Mouse (Mus musculus) left cerebral cortex, adult 8-10 months (tissue): ENCODE data around the gene Olfr1357. TPM values are rescaled to one million over a fixed set of nuclear protein-coding genes. Genes with fewer than 3 reads are reported as not detected.
A peak's percentile ranks its signal among the peaks of the same experiment; 100 is the strongest.
"Not testable (repeated sequence)": the region's sequence is repeated elsewhere in the genome, so short reads cannot be mapped to it uniquely, and the experiment has no call there.

Source experiments
- DNase-seq, 2 experiments: peaks; one replicate each; pipeline ENCODE4 v3.0.0; 2022; ENCODE audit warnings: low spot score in 2 of 2
- total RNA-seq, 4 experiments: library from RNA; stranded (reverse); gene quantifications; 2 replicates each; pipeline ENCODE4 v1.2.4; 2022

Olfr1357 gene
- total RNA-seq = not detected

- DNase-seq = no peak
Observed at GRCm38 (mm10) chr10:78617974-78618373, at the start of gene Olfr1357. Gene Olfr1357, minus strand, starts transcription at chr10:78618074.

- DNase-seq = not testable (repeated sequence)
Observed at GRCm38 (mm10) chr10:78666696-78667095, 48.8 kb upstream of the Olfr1357 start.

GRCm38 (mm10) chr10:78664546-78664945, 46.7 kb upstream of the Olfr1357 start:
- DNase-seq = no peak

GRCm38 (mm10) chr10:78661198-78661597, 43.3 kb upstream of the Olfr1357 start:
- DNase-seq = no peak

- peak; percentile 7 to 15 for DNase-seq
Observed at GRCm38 (mm10) chr10:78632311-78632710, 14.4 kb upstream of the Olfr1357 start.

GRCm38 (mm10) chr10:78630194-78630593, 12.3 kb upstream of the Olfr1357 start:
- no peak for DNase-seq

- DNase-seq = not testable (repeated sequence)
Observed at GRCm38 (mm10) chr10:78623143-78623542, 5.3 kb upstream of the Olfr1357 start.

- DNase-seq = no peak
Observed at GRCm38 (mm10) chr10:78607602-78608001, 10.3 kb downstream of the Olfr1357 start.

- DNase-seq = no peak
Observed at GRCm38 (mm10) chr10:78605080-78605479, 12.8 kb downstream of the Olfr1357 start.

- no peak for DNase-seq
Observed at GRCm38 (mm10) chr10:78599865-78600264, 18.0 kb downstream of the Olfr1357 start.

- no peak for DNase-seq
Observed at GRCm38 (mm10) chr10:78594566-78594965, 23.3 kb downstream of the Olfr1357 start.

GRCm38 (mm10) chr10:78594157-78594556, 23.7 kb downstream of the Olfr1357 start:
- no peak for DNase-seq

GRCm38 (mm10) chr10:78593736-78594135, 24.1 kb downstream of the Olfr1357 start:
- no peak for DNase-seq

GRCm38 (mm10) chr10:78592856-78593379, 25.0 kb downstream of the Olfr1357 start:
- DNase-seq = no peak

GRCm38 (mm10) chr10:78591406-78592328, 26.2 kb downstream of the Olfr1357 start, which contains the start of gene Syde1:
Gene Syde1, minus strand, starts transcription at chr10:78591964.
- DNase-seq = no peak

GRCm38 (mm10) chr10:78590744-78591143, 27.1 kb downstream of the Olfr1357 start:
- no peak for DNase-seq

GRCm38 (mm10) chr10:78589901-78590300, 28.0 kb downstream of the Olfr1357 start:
- DNase-seq = no peak

- no peak for DNase-seq
Observed at GRCm38 (mm10) chr10:78589291-78589690, 28.6 kb downstream of the Olfr1357 start.

- no peak for DNase-seq
Observed at GRCm38 (mm10) chr10:78586026-78586425, 31.8 kb downstream of the Olfr1357 start.

GRCm38 (mm10) chr10:78585606-78586005, 32.3 kb downstream of the Olfr1357 start:
- DNase-seq = no peak

- DNase-seq = no peak
Observed at GRCm38 (mm10) chr10:78584996-78585395, 32.9 kb downstream of the Olfr1357 start.

- DNase-seq = no peak
Observed at GRCm38 (mm10) chr10:78583939-78584338, 33.9 kb downstream of the Olfr1357 start.

GRCm38 (mm10) chr10:78583347-78583746, 34.5 kb downstream of the Olfr1357 start:
- no peak for DNase-seq
